Mouse (Mus musculus): ENCODE measurements around the gene Hibadh.

Gene Hibadh

DNA sequence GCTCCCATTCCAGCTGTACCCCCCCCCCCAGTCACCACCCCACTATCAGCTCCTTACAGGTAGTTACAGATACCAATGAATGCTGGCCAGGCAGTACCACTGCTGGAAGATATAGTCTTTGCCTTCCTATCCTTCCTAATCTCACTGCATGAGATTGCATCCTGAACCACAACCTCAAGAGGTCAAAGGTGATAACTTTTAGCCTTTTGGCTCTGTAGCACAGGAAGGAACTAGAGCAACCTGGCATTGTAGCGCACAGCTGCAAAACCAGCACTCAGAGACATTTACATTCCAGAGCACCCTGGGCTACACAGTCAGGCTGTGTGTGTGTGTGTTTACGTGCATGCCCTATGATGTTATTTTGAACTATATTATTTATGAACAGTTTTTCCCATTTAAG, 137.2 kb downstream of the Hibadh start:
- no peak for DNase-seq (ENCODE audit: low read depth, low spot score)

DNA sequence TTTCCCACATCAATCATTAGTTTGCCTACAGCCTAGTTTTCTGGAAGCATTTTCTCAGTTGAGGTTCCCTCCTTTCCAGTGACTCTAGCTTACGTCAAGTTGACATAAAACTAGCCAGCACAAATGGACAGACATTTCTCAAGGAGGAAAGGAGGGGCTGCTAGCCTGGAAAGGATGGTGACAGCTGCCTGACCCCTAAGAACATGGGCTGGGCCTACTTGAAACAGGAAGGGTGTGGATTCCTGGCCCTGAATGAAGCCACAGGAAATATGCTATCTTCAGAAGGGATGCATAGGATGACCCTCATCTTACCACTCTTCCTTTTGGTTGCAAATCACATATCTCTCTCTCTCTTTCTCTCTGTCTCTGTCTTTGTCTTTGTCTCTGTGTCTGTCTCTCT, 138.7 kb downstream of the Hibadh start:
- DNase-seq (ENCODE audit: low read depth, low spot score): no peak

Measured in brain, adult 2 months (tissue).